Mouse (Mus musculus): ENCODE measurements at regions not wholly inside any gene's neighbourhood (a gene's known extent, or its start where the extent isn't known, plus 50 kb on each side); places are given as distances from the start of the nearest gene placed in this dataset.

DNA sequence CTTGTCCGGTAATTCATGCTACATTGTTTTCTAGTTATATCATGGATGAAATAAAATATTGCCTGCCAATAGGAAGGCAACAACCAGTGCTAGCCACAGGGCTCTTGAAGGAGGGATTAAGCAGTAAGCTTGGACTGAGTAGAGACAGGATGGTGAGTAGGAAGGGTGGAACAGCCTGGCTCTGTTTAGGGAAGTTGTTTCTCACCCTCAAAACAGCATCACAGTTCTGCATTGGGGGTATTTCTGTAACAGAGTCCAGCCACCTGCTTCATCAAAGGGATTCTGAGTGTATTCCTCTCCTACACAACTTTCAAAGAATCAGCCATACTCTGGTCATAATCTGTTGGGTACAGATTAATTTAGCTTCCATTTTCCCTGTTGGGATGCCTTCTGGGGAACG, 380.0 kb upstream of the Pik3r1 start:
- Histone ChIP-seq H3K27ac (ENCODE audit: low read depth) (no peak overlapping the region), H3K9ac (no peak overlapping the region), H3K4me2 (no peak overlapping the region), H3K9me3 (ENCODE audit: low read depth, low read length) (no peaks in the 10 kb centered on the region), H3K27me3 (ENCODE audit: insufficient read depth, low read length) (no peaks in the 10 kb centered on the region), H3K36me3 (ENCODE audit: insufficient read depth) (no peaks in the 10 kb centered on the region), H3K4me3 (ENCODE audit: low read depth, low read length) (no peak overlapping the region), H3K4me1 (ENCODE audit: insufficient read depth) (no peaks in the 10 kb centered on the region)
- no peak for DNase-seq
- TF ChIP-seq CTCF (IDR thresholded peaks at IDR 0.05; ENCODE audit: low read depth): no peak
- ATAC-seq (ENCODE audit: insufficient read depth): no peak
- WGBS: 84% methylated on average over 2 of the region's 2 CpGs

DNA sequence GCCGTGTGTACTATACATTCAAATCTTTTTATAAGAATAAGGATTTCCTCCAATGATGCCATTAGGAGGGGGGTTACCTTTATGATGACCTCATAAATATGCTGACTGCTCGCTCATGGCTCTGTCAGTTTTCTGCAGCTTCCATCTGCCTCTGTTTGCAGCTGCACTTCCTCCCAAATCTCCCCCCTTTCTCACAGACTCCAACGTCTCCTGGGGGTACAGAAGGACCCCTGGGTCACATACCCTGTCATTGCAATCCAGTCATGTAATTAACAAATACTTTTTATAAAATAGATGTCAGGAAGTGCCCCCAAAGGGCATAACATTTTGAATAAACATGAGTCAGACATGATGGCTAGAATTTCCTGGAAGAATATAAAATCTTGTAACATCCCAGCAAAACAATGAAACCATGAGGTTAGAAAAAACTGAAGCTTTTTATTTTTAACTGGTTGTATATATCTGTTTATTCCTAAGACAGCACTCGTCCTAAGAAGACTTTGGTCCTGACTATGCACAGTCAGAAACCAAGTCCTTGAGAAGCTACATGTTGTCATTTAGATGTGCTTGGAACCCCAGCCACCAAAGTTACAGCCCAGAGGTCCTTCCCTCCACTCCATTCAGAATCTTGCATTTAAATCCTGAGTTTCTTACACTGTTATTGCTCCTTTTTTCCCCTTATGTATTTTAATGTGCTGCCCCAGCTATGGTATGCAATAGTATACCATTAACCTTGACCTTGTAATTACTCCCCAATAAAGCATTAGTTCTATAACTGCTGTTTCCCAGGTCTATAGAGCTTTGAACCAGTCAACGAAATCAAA, 386.0 kb upstream of the Pik3r1 start:
- Histone ChIP-seq H3K9me3 (ENCODE audit: low read depth, low read length) (no peaks in the 10 kb centered on the region), H3K9ac (no peak overlapping the region), H3K27ac (ENCODE audit: low read depth) (no peak overlapping the region), H3K4me3 (ENCODE audit: low read depth, low read length) (no peak overlapping the region), H3K4me2 (no peak overlapping the region), H3K4me1 (ENCODE audit: insufficient read depth) (no peaks in the 10 kb centered on the region), H3K36me3 (ENCODE audit: insufficient read depth) (no peaks in the 10 kb centered on the region), H3K27me3 (ENCODE audit: insufficient read depth, low read length) (no peaks in the 10 kb centered on the region)
- TF ChIP-seq CTCF (IDR thresholded peaks at IDR 0.05; ENCODE audit: low read depth): no peak
- DNase-seq (peak; percentile 48), ATAC-seq (ENCODE audit: insufficient read depth) (no peak)
- WGBS: 27% methylated on average over 5 of the region's 5 CpGs

DNA sequence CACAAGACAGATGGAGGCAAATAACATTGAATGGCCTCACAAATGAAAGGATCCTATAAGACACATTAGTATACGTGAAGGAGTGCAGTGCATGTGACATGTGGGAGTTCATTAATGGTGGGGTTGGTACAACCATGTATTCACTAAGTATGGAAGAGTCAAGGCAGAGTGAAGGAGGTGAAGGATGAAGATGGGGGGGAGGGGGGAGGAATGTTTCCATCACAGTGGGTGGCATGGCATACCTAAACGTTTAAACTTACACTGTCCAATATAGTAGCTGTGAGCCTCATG, 386.5 kb upstream of the Pik3r1 start:
- Histone ChIP-seq H3K9me3 (ENCODE audit: low read depth, low read length) (no peaks in the 10 kb centered on the region), H3K27ac (ENCODE audit: low read depth) (no peak overlapping the region), H3K4me2 (no peak overlapping the region), H3K36me3 (ENCODE audit: insufficient read depth) (no peaks in the 10 kb centered on the region), H3K4me3 (ENCODE audit: low read depth, low read length) (no peak overlapping the region), H3K4me1 (ENCODE audit: insufficient read depth) (no peaks in the 10 kb centered on the region), H3K9ac (no peak overlapping the region), H3K27me3 (ENCODE audit: insufficient read depth, low read length) (no peaks in the 10 kb centered on the region)
- ATAC-seq (ENCODE audit: insufficient read depth) (0 out of 2 replicates have a peak, but pooled peaks have one; percentile 14), DNase-seq (no peak)
- 43% methylated on average over 2 of the region's 2 CpGs for WGBS
- no peak for TF ChIP-seq CTCF (IDR thresholded peaks at IDR 0.05; ENCODE audit: low read depth)

DNA sequence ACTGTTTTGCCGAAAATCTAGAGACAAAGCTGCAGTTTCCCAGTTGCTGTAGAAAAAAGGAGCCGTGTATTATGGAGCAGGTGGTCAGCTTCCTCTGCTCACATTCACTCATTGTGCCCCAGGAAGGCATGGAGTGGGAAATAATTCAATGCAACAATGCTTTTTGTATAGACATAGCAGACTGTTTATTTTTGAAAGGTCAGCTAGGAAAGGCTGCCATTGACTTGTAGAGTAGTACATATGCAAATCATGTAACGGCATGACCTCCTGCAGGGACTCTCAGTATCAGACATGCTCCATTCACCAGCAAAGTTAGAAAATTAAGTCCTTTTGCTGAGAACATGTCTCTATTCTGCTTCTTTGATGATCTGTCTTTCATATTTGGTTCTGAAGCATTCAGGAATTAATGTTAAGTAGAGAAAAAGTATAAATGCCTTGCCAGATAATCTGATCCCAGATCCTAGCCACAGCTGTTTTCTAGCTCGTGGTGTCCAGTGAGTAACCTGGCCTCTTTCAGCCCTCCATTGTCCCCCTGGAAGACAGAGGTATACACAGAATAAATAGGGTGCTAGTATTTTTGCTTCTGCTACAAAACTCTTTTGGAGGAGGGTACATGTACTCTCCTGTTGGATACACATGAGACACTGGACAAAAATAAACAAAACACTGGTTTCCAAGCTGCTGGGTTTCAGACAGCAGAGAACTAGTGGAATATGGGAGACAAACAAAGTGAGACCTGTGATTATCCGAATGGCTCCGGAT, 389.5 kb upstream of the Pik3r1 start:
- Histone ChIP-seq H3K4me3 (ENCODE audit: low read depth, low read length) (no peak overlapping the region), H3K9me3 (ENCODE audit: low read depth, low read length) (no peaks in the 10 kb centered on the region), H3K4me1 (ENCODE audit: insufficient read depth) (no peaks in the 10 kb centered on the region), H3K36me3 (ENCODE audit: insufficient read depth) (no peaks in the 10 kb centered on the region), H3K27me3 (ENCODE audit: insufficient read depth, low read length) (no peaks in the 10 kb centered on the region), H3K27ac (ENCODE audit: low read depth) (no peak overlapping the region), H3K9ac (no peak overlapping the region), H3K4me2 (no peak overlapping the region)
- no peak for TF ChIP-seq CTCF (IDR thresholded peaks at IDR 0.05; ENCODE audit: low read depth)
- WGBS: 72% methylated on average over 6 of the region's 6 CpGs
- DNase-seq: no peak
- ATAC-seq (ENCODE audit: insufficient read depth): no peak

DNA sequence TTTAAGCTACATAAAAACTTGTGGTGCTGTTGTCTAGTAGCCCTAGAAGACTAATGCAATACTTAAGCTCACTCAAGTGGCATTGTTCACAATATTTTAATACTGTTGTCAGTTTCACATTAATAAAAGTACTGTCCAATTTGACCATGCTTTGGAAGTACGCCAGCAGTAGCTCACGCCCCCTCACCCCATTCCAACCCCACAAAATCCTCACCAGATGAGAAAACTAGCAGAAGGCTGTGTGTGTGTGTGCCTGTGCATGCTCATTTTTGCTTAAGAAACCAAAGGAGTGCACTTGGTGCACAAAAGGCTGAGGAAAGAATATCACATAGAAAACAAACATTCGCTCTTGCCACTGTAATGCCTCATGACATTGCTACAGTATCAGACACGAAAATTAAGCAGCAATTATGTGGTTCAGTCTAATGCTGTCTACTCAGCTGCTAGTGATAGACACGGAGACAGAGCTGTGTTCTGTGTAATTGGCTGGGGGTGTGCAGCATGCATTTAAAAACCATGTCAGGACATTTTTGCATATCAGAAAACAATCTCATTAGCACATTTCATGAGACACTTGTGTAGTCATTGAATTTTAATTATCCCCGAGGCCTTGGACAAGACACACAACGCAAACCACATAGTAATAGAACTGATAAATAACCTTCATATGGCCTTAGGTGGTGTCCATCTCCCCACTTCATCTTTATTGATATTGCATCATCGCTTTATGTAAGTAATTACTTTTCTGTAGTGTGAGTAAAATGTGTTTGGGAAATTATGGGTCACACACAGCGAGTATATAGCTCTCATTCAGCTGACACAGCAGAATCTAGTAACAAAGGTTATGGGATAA, 405.6 kb upstream of the Pik3r1 start:
- H3K4me2 ChIP-seq: no peak overlapping the region
- WGBS: 70% methylated on average over 9 of the region's 9 CpGs
- H3K27me3 ChIP-seq (ENCODE audit: insufficient read depth, low read length): no peaks in the 10 kb centered on the region
- H3K27ac ChIP-seq (ENCODE audit: low read depth): no peak overlapping the region
- DNase-seq (peak; percentile 12), ATAC-seq (ENCODE audit: insufficient read depth) (no peak)
- no peaks in the 10 kb centered on the region for H3K9me3 ChIP-seq (ENCODE audit: low read depth, low read length)
- H3K36me3 ChIP-seq (ENCODE audit: insufficient read depth): no peaks in the 10 kb centered on the region
- peaks cover 5% of the 10 kb centered on the region; the same call in 1 of the 2 replicates for H3K4me1 ChIP-seq (ENCODE audit: insufficient read depth)
- no peak overlapping the region for H3K9ac ChIP-seq
- no peak for TF ChIP-seq CTCF (IDR thresholded peaks at IDR 0.05; ENCODE audit: low read depth)
- H3K4me3 ChIP-seq (ENCODE audit: low read depth, low read length): no peak overlapping the region

DNA sequence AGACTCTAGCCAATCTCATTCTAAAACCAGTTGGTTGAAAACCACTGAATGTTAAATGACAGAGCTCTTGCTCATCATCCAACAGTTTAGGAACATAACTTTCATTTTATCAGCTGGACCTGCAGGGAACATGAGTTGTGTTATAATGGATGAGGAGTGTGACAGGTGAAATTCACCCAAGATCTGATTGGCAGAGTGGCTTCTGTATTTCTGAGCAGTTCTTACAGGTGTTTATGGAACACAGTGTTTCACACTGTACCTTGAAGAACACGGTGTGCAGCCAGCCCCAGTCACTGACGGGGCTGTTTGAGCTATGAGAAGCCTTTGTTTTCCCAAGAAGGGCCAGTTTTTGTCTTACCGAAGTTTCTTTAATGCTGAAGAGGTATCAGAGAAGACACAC, 406.4 kb upstream of the Pik3r1 start:
- ATAC-seq (ENCODE audit: insufficient read depth) (no peak), DNase-seq (no peak)
- Histone ChIP-seq H3K36me3 (ENCODE audit: insufficient read depth) (no peaks in the 10 kb centered on the region), H3K9me3 (ENCODE audit: low read depth, low read length) (no peaks in the 10 kb centered on the region), H3K4me1 (ENCODE audit: insufficient read depth) (peaks cover 5% of the 10 kb centered on the region; the same call in 1 of the 2 replicates), H3K4me2 (no peak overlapping the region), H3K27me3 (ENCODE audit: insufficient read depth, low read length) (no peaks in the 10 kb centered on the region), H3K4me3 (ENCODE audit: low read depth, low read length) (no peak overlapping the region), H3K9ac (no peak overlapping the region), H3K27ac (ENCODE audit: low read depth) (no peak overlapping the region)
- TF ChIP-seq CTCF (IDR thresholded peaks at IDR 0.05; ENCODE audit: low read depth): no peak
- 73% methylated on average over 3 of the region's 3 CpGs for WGBS

DNA sequence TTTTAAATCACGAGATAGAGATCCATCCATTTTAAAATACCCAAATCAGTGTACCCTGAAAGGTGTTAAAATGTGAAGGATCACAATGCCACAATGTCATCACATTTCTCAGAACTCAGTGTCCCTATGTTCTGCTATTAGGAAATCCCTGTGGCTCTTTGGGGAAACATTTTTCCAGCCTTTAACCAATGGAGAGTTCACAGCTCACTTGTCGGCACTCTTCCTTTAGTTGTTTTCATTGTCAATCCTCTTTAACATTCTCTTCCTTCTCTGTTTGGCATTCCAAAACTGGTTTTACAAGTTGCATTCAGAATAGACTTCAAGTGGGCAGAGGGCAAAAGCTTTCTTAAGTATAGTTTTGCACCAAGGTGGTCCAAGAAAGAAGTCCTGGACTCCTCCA, 406.9 kb upstream of the Pik3r1 start:
- ATAC-seq (ENCODE audit: insufficient read depth) (no peak), DNase-seq (no peak)
- Histone ChIP-seq H3K27ac (ENCODE audit: low read depth) (no peak overlapping the region), H3K4me3 (ENCODE audit: low read depth, low read length) (no peak overlapping the region), H3K9me3 (ENCODE audit: low read depth, low read length) (no peaks in the 10 kb centered on the region), H3K27me3 (ENCODE audit: insufficient read depth, low read length) (no peaks in the 10 kb centered on the region), H3K9ac (no peak overlapping the region), H3K4me1 (ENCODE audit: insufficient read depth) (peaks cover 5% of the 10 kb centered on the region; the same call in 1 of the 2 replicates), H3K4me2 (no peak overlapping the region), H3K36me3 (ENCODE audit: insufficient read depth) (no peaks in the 10 kb centered on the region)
- 78% methylated on average over 2 of the region's 2 CpGs for whole genome bisulfite sequencing
- no peak for TF ChIP-seq CTCF (IDR thresholded peaks at IDR 0.05; ENCODE audit: low read depth)

Measured in lung, embryonic 14.5 days (tissue).